Mouse (Mus musculus) monocyte, adult 2 months (primary cell): ENCODE data around the gene Ifnab.

Experiments
- DNase-seq, 2 experiments: peaks; one replicate each; pipeline ENCODE4 v3.0.0; 2022; ENCODE audit warnings: low spot score in 2 of 2, low read depth in 1 of 2

Gene Ifnab

DNA sequence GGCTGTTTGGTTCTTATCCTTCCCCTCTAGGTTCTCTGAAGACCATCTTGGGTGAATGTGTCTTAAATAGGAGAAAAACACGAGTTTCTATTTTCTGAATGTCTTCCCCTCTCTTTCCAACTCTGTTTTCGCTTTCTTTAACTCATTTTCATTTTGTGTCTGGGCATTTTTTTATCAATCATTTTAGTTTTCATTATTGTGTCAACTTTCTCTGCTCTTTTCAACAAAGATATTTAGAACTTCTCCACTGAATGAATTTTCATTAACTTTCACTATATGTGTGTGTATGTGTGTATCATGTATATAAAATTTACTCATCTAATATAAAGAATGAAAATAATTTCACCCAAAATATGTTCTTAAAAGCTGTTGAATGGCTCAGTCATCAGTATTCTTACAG, at the start of gene Ifnab:
TSS of gene Ifnab (minus strand) at position 101 of the 400 bp plus-strand sequence.
- DNase-seq, result no peak

DNA sequence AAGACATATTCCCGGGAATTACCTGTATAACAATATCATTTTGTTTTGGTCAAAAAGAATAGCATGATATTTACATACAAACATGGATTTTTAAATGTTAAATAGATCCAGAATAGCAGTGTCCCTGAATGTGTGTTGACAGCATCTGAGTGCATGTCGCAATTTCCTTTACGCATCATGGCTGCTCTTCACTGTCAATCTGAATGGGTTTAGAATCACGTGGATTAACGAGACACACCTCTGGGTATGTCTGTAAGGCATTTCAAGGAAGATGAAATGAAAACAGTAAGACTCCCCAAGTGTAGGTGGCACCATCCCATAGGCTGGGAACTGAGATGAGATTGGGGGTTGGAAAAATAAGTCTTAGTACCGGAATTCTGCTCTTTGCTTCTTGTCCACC, 47.9 kb upstream of the Ifnab start:
- no peak for DNase-seq

DNA sequence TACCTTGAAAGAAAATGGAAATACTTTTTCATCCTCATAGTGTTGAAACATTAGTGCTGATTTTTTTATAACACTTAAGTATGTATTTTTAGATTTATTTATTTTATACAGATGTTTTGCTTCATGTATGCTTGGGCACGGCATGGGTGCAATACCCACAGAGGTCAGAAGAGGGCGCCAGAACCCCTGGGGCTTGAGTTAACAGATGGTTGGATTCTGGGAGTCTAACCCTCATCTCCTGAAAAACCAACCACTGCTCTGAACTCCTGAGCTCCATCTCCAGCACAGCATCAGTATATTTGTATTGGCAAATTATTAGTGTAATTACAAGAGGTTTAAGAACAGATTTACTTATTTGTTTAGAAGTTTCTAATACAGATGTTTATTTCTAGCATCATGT, 47.3 kb upstream of the Ifnab start:
- DNase-seq, result peak in 1 of 2 experiments; percentile 62

DNA sequence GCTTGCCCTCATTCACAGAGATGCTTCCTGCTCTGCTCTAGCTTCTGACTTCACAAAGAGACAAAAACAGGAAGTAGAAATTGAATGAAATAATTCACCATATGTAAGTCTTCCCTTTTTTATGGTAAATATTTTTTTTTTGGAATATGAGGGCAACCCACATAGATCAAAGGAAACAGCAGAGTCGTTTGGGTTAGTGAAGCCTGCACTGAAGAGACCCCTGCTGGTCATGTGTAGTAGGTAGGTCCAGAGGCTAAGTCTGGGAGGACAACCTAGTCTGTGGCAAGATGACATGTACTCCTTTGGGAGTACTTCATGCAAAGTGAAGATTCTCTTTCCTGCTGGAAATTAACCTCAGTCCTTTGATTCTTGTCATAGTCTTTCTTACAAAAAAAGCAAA, 36.2 kb upstream of the Ifnab start:
- no peak for DNase-seq

DNA sequence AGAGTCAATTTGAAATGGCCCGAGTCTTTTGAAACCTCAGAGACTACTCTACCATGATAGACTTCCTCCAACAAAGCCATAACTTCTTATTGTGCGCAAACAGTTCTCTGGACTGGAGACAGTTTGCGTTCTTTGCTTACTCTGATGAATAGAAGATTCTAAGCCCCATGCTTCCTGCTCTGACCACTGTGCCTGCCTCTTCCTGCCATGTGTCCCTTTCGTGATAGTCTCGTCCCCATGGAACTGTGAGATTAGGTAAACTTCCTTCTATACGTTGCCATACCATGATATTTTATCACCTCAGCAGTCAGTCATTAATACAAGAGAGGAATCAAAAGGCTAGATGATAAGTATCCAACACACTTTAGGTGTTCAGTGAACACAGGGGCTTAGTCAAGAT, 35.6 kb upstream of the Ifnab start:
- DNase-seq, result no peak

DNA sequence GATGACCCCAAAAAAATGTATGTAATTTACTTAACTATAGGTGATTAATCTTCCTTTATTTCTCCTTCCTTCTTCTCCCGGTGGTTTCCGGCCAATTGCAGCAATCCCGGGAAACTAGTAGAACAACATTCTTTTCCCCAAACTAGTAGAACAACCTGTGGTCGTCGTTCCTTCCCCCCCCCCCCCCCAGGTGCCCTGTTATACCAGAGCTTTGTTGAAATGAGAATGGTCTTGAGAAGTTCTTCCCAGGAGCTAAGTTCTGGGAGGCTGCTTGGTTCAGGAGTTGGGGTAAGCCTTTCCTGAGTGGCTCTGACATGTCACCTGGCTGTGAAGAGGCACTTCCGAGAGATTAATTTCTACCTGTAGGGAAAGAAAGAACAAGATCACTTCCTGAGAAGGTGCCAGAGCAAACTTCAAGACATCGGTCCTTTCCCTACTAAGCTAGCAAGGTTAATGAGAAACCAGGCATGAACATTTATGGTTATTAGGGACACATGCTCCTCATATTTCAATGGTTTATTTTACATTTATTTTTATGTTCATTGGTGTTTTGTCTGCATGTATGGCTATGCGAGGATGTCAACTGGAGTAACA, 32.4 kb upstream of the Ifnab start:
- no peak for DNase-seq

GRCm38 (mm10) chr4:88721791-88722721, 30.9 kb upstream of the Ifnab start, which contains the start of the genes Gm26566 and Klhl9:
Gene Gm26566 (plus strand): TSS chr4:88721805.
Gene Klhl9 (minus strand): TSS chr4:88722465.
- DNase-seq, result peak; percentile 67 to 78

DNA sequence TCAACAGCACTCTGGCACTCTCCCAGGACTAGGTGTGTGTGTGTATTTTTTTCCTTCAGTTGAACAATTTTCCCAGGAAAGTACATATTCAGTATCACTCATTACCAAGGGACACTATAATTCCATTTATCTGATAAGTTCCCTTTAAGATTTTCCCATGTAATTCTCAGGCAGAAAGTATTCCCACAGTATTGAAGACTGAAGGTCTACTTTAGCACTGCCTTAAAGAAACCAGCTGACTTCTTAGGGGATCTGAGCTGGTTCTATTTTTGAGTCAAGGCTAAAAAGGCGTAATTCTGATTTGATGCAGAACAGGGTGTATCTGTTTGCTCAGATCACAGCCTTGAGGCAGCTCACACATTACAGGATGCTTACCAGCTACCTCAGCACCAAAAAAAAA, 27.6 kb upstream of the Ifnab start:
- no peak for DNase-seq

- DNase-seq, result no peak
These were observed 23.9 kb upstream of the Ifnab start for GRCm38 (mm10) chr4:88715059-88715458.

- no peak for DNase-seq
These were observed 23.1 kb upstream of the Ifnab start for GRCm38 (mm10) chr4:88714281-88714680.

DNA sequence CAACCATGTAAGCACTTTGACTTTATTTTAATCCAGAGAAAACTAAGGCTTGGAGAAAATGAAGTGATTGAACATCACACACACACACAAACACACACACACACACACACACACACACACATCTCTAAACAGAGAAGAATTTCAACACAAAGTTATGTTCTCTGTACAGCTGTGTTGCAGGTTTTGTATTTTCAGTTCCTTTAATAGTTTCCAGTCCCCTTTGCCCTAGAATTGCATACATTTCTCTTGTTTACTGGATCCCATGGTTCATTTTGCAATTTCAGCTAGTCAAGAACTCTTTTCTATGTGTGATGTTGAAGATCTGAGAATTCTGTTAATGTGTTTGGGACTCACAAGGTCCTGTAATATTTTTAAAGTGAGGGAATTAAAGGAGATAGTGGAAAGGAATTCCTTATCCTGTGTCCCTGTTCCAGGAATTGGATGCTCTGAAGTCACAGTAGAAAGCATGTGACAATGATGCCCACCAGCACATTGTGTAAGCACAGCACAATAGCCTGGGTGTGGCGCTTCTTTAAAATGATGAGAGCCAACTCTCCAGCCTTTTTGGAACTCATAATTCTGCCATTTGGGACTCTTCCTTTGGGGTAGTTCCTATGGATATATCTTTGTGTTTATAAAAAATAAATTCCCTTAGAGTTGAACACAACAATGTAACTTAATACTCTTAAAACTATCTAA, 16.1 kb upstream of the Ifnab start:
- peak in 1 of 2 experiments; percentile 20 for DNase-seq

- DNase-seq, result no peak
These were observed 14.8 kb upstream of the Ifnab start for GRCm38 (mm10) chr4:88705924-88706323.

DNA sequence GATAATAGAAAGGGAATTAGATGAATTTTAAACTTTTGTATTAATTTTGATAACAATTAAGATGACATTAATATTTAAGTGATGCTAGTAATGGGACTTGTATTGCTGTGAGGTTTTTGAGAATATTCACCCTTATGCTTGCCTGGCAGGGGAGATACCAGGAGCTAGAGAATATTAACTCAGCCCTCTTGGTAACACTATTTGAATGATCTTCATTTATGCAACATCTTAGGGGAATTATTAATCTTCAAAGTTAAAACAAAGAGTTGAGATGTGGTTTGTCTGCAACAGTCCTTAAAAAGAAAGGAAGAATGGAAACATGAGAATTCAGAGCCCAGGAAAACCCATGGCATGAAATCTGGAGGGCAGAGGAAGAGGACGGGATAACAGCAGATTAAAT, 8.1 kb upstream of the Ifnab start:
- DNase-seq, result no peak

GRCm38 (mm10) chr4:88698781-88699180, 7.6 kb upstream of the Ifnab start:
- no peak for DNase-seq

DNA sequence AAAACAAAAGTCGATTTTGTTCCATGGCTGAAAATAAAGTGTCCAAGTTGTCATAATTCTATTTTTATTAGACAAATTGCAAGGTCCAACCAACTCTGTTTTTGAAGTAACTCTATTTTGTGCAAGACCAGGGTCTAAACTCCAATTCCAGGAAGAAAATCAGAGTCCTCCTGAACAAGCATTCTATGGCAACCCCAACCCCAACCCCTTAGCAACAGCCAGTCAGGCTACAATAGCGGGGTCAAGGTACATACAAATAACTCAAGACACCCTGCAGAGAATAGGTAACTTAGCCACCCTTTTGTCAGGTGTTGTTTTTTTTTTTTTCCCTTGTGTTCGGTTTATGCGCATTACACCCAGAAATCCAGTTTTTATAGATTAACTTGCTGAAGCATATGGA, 6.6 kb upstream of the Ifnab start:
- no peak for DNase-seq

GRCm38 (mm10) chr4:88697108-88697507, 5.9 kb upstream of the Ifnab start:
- DNase-seq, result no peak

DNA sequence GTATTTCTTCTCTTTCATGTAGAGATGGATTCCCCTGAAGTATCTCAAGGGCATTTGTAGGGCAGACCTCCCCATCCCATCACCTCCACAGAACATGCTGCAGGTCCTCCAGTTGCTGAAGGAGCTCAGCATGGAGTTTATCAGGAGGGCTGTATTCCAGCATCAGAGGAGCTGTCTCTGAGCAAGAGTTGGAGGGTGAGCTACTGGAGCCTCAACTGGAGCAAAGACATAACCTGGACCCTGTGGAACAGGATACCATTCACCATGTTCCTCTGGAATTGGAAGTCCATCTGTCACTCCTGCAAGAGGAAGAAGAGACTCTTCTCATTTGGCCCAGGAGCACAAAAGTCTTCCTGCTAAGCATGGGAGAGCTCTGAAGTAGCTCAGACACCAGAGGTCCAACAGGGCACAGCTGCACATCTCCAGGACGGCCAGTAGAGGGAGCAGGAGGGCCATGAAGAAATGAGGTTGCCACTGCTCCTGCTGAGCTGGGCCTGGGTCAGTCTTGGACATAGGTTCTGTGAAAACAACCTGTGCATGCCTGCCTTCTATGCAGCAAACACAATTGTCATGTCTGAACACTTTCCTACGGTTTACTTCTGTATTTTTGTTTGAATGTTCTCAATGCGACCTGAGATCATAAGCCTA, 5.2 kb upstream of the Ifnab start:
- peak; percentile 20 to 49 for DNase-seq

- DNase-seq, result no peak
These were observed 2.2 kb upstream of the Ifnab start for GRCm38 (mm10) chr4:88693392-88693791.

GRCm38 (mm10) chr4:88692537-88692936, 1.4 kb upstream of the Ifnab start:
- DNase-seq, result no peak

- no peak for DNase-seq
These were observed 7.3 kb downstream of the Ifnab start, which contains the start of gene Ifna2 for GRCm38 (mm10) chr4:88683812-88684211. Gene Ifna2 (minus strand): TSS chr4:88683912.

- DNase-seq, result no peak
These were observed 9.8 kb downstream of the Ifnab start for GRCm38 (mm10) chr4:88681353-88681752.
